Mouse (Mus musculus): ENCODE data around the gene Sugt1.

The Sugt1 gene

DNA sequence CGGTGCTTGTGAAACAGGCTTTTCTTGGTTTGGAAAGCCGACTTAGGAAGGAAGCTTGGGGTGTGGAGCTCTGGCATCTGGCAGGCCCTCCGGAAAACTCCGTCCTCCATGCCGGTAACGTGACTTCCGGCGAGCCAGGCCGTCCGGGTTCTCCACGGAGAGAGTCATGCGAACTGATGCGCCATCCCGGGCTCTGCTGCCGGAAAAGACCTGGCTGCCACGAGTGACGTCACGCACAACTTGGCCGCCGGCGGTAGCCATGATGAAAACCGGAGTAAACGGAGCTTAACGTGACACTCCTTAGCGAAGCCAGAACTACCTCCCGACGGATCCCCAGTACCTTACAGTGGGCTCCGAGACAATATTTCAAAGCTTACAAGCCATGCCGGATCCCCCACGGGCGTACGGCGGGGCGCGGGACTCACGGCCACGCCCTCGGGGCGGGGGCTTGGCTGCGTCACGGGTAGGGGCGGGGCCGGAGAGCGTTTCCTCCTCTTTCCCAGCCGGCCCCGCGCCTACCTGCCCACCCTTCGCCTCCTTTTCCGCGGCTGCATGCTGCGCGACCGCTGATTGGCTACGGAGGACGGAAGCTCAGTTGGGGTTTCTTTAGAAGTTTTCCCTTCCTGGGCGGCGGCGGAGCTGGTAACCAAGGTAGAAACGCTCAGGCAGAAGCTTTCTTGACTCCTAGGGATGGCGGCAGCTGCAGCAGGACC, at the start of gene Sugt1:
Gene Sugt1 (plus strand): TSS at position 553 of the 713 bp plus-strand sequence.
- DNase-seq: peak; percentile 97

DNA sequence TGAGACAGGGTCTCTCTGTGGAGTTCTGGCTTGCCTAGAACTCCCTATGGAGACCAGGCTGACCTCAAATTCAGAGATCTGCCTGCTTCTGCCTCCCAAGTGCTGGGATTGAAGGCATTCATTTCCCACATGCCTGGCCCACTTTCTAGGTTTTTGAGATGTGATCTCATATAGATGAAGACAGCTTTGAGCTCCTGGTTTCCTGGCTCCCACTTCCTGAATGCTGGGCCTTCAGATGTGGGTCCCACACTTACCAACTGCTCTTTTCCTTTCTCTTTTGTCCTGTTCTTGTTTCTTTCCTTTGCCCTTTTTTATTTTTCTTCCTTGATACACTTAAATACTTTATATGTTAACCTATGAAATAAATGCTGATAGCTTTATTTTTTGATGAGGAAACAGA, 49.6 kb upstream of the Sugt1 start:
- no peak for DNase-seq

DNA sequence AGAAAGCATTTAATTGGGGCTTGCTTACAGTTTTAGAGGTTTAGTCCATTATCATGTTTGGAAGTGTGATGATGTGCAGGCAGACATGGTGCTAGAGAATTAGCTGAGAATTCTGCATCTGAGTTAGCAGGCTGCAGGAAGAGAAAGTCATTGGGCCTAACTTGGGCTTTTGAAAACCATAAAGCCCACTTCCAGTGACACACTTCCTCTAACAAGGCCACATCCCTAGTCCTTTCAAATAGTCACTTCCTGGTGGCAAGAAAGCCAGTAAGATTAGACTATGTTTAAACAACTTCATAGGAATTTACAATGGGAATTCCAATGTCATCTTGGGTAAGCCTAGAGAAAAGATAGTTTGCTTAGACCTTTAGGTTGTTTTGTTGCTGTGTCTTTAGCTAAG, 45.9 kb upstream of the Sugt1 start:
- no peak for DNase-seq

DNA sequence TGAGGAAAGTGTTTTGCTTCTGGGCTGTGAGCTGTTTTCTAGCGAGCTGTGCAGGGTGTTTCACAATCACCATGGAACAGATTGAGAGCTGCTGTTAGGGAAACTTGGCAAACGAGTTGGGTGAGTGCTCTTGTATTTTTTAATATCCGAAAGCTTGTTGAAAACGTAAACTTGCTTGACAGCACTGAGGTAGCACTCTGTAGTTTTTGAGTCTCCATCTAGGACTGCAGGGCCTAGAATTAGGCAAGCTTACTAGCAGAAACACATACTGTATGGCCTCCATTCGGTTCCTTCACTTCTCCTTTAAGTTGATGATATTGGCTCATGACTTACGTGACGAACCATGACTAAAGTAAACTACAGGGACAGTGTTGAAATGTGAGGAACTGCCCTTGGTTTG, 38.1 kb upstream of the Sugt1 start:
- DNase-seq: no peak

DNA sequence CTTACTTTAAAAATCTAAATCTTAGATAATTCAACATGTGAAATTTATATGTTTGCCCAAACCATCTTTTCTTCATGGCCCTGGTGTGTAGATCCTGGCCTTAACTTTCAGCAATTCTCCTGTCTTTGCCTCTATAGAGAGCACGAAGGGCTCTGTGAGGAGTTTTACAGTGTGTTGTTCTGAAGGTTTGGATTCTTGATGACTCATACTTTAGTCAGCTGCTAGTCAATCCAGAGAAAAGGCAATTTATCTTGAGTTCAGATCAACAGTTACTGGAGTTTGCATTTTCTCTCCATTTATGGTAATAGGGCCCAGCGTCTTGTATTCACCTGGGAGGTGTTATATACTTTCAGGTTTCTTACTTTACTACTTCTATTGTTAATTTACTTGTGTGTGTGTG, 35.6 kb upstream of the Sugt1 start:
- no peak for DNase-seq

DNA sequence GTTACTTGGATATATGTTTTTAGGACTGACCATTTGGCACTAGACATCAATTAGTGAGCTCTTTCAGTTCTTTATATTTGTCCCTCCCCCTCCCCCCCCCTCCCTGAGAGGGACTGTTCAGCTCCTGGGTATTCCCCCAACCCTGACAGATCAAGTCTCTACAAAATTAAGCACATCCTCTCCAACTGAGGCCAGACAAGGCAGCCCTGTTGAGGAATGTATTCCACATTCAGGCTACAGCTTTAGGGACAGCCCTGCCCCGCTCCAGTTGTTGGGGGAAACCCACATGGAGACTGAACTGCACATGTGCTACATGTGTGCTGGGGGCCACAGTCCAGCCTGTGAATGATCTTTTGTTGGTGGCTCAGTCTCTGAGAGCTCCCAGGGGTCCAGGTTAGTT, 34.6 kb upstream of the Sugt1 start:
- DNase-seq: no peak

DNA sequence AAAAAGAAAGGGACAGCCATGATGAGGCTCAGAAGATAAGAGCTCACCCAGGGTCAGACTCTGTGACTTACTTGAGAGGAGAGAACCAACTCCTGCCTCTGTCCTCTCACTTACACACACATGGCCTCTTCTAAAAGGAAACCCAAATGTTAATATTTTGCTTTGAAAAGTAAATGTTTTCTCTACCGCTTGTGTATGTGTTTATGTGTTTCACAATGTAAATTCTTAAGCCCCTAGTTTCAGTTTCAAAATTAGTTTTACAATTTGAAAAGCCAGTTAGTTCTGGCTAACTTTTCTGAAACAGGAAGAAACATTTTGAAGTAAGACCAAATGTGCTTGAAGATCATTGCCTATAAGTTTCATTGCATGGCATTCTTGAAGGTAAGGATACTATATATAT, 29.7 kb upstream of the Sugt1 start:
- DNase-seq: no peak

DNA sequence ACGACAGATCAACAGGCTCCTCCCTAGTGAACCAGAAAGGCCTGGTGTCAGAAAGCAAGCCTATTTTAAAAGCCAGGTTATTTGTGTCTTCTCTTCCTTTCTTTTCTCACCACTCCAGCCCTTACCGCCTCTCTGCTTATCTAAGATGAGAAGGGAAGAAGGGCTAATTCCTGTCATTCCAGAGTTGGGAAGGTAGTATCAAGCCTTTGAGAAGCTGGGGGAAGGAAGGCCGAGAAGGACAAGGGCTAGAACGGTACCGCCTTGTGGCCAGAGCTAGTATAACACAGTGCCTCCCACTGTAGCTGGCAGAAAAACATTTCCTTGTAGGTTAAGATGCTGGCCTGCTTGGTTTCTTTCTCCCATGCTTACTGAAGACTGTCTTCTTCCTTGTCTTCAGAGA, 24.7 kb upstream of the Sugt1 start:
- peak; percentile 61 for DNase-seq

DNA sequence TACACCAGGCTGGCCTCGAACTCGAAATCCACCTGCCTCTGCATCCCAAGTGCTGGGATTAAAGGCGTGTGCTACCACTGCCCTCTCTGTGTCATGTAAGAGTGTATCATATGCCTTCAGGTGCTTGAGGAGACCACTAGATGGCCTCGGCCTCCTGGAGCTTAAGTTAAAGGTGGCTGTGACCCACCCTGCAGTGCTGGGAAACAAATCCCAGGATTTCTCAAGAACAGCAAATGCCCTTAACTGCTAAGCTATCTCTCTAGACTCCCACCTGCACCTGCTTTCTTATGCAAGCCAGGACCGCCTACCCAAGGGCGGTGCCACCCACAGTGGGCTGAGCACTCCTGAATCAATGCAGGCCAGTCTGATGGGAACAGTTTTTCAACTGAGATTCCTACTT, 22.7 kb upstream of the Sugt1 start:
- no peak for DNase-seq

DNA sequence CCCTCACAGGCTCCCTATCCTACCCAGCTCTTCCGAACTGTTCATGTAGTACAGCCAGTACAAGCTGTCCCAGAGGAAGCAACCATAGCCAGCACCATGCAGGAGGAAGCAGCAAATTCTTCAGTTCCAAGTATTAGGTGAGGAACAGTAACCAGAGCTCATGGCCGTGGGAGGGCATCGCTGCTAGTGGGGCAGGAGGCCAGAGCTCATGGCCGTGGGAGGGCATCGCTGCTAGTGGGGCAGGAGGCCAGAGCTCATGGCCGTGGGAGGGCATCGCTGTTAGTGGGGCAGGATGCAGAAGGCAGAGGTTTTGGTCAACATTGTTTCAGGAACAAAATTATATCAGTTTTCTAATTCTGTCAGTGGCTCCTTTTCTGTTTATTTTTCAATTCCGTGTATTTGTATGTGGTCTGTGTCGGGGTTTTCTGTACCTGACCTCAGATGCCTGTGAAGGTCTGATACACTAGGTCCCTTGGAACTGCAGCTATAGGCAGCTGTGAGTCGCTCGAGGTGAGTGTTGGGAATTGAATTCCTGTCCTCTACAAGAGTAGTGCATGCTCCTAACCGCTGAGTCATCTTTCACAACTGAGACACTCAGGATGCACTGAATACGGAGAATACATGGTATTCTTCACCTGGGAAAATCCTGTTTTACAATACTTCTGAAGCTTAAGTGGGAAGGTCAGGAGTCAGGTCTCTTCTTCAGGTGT, 13.9 kb upstream of the Sugt1 start:
- no peak for DNase-seq

DNA sequence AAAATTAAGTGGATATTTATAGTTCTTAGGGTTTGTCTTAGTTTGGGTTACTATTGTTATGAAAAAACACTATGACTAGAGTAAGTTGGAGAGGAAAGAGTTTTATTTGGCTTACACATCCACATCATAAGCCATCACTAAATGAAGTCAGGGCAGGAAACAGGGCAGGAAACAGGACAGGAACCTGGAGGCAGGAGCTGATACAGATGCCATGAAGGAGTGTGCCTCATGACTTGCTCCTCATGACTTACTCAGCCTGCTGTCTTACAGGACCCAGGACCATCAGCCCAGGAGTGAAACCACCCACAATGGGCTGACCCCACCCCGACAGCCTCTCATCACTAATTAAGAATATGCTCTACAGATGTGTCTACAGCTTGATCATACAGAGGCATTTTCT, 13.1 kb upstream of the Sugt1 start:
- DNase-seq: no peak

DNA sequence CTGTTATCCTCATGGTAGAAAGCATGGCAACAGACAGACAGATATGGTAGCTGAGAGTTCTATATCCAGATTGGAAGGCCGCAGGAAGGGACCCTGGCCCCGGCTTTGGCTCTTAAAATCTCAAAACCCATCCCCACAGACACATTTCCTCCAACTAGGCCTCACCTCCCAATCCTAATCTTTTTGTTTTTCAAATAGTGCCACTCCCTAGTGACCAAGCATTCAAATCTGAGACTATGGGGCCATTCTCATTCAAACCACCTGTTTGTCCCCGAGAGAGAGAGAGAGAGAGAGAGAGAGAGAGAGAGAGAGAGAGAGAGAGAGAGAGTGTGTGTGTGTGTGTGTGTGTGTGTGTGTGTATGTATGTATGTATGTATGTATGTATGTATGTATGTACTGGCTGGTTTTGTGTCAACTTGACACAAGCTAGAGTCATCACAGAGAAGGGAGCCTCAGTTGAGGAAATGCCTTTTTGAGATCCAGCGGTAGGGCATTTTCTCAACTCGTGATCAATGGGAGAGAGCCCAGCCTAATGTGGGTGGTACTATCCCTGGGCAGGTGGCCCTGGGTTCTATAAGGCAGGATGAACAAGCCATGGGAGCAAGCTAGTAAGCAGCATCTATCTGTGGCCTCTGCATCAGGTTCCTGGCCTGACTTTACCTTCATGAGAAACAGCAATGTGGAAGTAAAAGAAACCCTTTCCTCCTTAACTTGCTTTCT, 3.8 kb upstream of the Sugt1 start:
- no peak for DNase-seq

DNA sequence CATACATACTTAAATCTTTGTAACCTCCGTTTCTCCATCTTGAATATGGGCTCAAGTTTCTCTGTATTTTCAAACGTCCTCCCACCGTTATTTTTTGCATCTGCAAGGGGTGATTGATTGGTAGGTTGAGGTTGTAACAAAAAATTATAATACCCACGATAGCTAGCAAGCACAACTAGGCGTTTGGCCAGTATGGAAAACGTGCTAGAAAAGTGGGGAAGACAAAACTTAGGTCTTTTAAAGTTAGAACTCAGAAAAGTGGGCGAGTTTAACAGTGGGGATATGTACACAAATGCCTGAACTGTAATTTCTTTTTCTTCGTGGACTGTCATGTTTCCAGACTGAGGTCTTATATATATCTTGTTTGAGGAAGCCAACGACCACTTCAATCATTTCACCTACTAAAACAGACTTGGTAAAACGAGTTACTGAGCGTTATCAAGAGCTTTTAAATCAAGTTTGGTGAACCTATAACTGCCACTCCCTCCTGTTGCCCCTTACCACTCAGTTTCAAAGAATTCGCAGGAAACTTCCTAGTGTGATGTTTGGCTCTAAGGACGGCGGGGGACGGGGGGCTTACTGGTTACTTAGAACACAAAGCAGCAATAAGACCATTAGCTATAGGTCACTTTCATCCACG, 872 bp upstream of the Sugt1 start:
- no peak for DNase-seq

DNA sequence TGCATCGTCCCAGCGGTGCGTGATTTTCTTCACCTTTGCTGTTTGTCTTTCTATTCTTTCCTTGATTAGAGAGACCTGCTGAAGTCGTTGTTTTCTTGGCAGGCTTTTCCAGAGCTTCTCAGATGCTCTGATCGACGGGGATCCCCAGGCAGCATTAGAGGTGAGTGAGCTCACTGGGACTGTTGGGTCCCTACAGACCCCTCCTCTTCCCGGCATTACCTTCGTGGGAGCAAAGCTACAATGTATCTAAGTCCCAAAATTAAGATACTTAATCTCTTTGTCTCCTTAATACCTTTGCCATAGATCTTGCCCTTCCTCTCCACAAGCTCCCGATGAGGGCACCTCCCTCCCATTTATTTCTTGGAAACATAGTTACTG, 350 bp downstream of the Sugt1 start:
- DNase-seq: no peak

DNA sequence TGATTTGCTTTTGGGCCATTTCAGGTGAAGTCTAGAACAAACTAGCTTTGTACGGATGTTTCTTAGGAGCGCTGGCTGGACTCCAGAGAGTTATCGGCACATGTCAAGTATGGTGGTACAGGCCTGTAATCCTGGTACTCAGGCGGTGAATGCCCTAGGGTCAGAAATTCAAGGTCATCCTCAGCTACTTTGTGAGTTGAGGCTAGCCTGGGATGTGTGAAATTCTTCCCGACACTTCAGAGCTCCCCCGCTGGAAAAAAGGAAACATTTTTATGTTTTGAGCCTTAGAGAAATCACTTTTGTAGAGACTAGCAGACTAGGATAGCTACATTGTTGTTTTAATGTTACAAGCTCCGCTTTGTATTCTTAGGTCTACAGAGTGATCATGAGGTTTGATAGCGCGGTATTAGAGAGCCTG, 1.1 kb downstream of the Sugt1 start:
- no peak for DNase-seq

DNA sequence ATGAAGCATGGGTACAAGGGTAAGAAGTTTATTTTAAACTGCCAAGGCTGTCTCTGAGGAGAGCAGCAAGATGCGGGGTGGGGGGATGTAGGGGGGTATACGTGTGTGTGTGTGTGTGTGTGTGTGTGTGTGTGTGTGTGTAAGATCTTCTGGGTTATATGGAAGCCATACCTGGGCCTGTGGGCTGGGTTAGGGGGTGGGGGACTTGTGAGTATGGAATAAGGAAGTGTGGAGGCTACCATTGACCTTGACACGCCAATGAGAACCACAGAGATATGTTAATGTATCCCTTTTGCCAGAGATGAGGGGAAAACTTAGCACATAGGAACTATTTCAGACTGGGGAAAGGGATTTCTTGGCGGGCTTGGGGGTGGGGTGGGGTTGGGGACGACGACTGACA, 1.9 kb downstream of the Sugt1 start:
- DNase-seq: no peak

DNA sequence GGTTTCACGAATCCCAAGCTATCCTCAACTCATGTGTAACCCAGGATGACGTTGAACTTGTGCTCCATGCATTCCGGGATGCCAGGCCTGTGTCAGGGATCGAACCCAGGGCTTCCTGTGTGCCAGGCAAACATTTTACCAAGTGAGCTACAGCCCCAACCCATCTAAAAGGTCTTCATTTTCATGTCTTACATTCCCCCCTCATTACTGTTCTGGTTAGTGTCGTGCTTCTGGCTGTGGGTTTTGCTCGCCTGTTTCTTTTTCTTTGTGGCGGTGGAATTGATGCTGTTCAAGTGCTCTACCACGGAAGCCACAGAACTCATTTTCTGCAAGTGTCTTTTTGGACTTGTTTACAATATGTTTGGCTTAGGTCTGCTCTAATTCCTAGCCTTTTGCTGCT, 3.4 kb downstream of the Sugt1 start:
- no peak for DNase-seq

DNA sequence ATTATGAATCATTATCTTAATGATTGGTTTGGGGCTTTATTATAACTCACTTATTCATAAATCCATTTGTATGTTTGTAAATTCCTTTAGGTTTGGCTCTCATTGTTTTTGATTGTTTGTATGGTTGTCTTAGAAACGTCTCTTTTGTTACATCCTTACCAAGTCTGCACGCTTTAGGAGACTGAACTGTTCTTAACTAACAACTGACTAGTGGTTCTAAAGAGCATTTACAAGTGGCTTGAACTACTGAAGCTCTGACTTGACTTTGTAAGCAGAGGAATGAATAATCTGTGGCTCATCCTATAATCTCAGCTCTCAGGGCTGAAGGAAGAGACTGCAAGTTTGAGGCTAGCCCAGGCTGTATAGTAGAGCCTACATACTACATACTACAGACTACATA, 4.1 kb downstream of the Sugt1 start:
- DNase-seq: no peak

DNA sequence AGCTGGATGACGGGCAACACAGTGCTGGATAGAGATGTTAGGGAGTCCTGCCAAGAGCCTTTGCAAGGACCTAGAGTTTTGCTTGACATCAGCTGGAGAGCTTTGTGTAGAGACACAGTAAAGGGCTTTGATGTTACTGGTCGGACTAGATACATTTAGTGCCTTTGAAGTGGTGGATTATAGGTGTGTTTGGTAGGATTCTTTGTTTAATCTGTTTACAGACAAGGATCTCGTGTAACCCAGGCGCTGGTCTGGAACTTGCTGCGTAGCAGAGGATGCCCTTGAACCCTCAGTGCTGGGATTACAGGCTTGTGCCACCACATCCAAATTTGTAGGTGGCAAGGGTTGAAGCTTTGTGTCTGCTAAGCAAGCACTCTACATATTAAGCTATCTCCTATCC, 6.6 kb downstream of the Sugt1 start:
- no peak for DNase-seq

DNA sequence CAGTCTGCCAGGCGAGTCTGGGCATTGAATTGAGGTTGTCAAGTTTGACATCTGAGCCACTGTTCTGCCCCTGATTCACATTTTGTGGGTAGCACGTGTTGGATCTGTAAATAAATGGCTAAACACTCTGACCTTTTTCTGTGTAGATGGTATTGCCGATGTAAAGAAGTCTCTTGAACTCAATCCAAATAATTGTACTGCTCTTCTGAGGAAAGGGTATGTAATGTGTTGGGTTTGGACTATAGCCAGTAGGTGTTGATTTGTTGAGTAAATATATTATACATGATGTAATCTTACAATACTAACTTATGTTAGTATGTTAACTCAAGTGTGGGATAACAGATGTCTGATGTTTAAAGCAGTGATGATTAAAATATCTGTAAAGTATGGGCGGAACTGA, 9.1 kb downstream of the Sugt1 start:
- no peak for DNase-seq

DNA sequence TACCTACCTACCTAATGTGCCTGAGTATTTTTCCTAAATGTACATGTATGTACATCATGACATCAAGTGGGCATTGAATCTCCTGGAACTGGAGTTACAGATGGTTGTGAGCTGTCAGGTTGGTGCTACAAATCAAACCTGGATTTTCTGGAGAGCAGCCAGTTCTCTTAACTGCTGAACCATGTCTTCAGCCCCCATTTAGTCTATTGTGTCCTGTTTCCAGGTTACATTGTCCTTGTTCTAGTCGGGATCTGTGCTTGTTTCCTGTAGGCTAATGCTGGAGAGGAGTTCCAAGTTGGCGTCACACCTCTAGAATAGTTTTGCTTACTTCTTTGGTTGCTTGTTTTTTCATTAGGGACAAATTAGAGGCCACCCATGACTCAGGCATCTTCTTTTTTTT, 18.4 kb downstream of the Sugt1 start:
- DNase-seq: no peak

DNA sequence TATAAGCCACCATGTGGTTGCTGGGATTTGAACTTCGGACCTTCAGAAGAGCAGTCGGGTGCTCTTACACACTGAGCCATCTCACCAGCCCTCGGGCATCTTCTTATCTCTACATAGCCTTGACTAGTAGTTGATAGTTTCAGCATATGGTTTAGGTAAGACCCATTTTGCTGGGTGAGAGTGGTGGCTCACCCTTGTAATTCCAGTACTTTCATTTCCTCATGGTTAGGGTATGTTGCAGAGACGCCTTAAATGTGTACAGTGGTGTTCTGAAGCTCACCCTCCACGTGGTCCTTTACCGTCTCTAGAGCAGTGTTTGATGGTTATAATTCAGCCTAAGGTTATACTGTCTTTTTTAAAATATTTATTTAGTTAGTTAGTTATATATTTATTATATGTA, 18.9 kb downstream of the Sugt1 start:
- no peak for DNase-seq

DNA sequence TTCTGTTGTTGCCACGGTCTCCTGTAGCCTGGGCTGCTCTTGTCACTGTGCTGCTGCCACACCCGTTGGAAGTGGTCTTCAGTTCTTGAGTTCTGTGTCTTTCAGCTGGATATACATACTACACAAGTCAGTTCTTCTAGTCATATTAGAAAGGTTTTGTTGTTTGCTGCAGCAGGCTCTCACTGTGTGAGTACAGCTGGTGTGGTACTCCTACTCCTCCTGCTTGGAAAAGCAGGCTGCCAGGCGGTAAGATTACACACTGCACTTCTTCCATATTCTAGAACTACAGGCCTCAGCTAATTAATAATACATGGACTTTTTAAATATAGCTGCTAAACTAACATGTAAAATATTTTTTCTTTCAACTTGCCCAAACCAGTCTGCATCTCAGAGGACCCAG, 19.4 kb downstream of the Sugt1 start:
- DNase-seq: no peak

DNA sequence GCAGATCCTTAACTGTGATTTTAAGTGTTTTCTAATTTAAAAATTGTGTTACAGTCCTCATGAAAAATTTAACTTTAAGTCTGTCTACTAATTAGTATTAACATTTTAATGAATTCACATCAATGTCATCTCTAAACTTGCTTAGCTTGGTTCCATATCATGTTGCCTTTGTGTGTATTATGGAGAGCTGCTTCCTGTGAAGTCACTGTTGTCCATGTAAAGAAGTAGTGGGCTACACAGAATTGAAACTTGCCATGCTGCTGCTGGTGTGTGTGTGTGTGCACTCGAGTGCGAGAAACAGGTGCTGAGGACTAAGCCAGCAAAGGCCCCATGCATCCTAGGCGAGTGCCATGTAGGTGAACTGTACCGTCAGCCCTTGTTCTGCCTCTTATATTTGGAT, 19.9 kb downstream of the Sugt1 start:
- DNase-seq: no peak
